Mouse (Mus musculus): Measurements from ENCODE around the gene Pde3a. TPM values are rescaled to one million over a fixed set of nuclear protein-coding genes. Genes with fewer than 3 reads are reported as not detected.

The Pde3a gene
- total RNA-seq, 1 experiment from 2014 or later = 0.23 TPM

DNA sequence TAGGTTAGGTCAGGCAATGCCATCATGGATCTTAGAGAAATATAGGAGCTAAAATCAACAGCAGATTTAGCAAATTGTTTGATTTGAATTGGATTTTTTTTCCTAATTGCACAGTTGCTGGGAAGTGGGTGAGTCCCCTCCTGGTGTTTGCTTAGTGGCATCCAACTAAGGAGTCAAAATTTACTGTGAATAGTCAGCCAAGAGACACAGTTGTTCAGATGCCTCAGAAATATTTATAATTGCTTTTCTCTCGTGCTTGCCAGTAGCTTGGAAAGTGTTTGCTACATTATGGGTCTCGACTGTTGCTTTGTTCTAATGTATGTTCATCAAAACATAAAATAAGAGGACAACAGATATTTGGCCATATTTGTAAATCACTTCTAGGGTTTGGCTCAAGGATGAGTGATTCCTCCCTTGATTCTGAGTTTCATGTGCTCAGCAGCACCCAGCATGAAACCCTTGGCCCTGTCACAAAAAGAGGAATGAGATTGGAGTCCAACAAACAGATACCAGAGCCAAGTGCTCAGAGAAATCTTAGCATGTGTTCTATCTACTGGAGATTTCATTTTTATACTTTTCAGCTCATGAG lies 125.5 kb downstream of the Pde3a start:
- no peak for ATAC-seq (ENCODE audit: extremely low read depth, insufficient number of reproducible peaks, low FRiP score, poor library complexity, severe bottlenecking)

DNA sequence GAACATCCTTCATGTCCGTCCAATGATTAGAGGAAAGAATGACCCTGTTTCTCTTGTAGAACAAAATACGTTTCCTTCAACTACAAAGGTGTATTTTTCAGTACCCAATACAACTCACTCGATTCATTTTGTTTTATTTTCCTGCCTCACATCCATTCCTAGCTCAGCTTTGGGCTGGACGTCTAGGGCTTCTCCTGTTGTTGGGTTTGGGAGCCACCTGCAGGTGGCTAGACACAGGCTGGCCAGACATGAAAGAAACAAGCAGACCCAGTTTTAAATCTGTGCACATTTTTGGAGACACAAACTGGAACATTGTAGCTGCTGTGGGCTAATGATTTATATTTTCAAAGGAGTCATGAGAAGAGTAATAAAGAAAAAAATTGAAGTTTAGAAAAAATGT lies 126.1 kb downstream of the Pde3a start:
- no peak for ATAC-seq (ENCODE audit: extremely low read depth, insufficient number of reproducible peaks, low FRiP score, poor library complexity, severe bottlenecking)

- no peak for ATAC-seq (ENCODE audit: extremely low read depth, insufficient number of reproducible peaks, low FRiP score, poor library complexity, severe bottlenecking)
These were observed 131.9 kb downstream of the Pde3a start for GRCm38 (mm10) chr6:141380927-141381326.

DNA sequence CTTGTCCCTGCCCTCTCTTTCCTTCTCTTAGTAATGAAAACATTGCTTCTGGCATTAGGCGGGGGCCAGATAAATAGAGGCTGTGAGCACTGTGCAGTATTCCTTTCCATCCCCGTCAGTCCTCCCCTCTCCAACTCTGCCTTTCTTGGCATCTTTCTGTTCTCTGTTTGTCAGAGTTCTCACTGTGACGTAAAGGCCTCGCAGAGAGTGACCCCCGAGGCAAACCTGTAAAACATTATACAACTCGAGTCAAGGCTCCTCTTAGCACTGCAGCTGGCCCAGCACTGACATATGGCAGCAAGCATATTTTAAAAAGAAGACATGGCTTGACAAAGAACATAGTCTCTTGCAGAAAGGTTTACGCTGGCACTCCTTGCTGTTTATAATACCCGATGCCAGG lies 132.4 kb downstream of the Pde3a start:
- no peak for ATAC-seq (ENCODE audit: extremely low read depth, insufficient number of reproducible peaks, low FRiP score, poor library complexity, severe bottlenecking)

DNA sequence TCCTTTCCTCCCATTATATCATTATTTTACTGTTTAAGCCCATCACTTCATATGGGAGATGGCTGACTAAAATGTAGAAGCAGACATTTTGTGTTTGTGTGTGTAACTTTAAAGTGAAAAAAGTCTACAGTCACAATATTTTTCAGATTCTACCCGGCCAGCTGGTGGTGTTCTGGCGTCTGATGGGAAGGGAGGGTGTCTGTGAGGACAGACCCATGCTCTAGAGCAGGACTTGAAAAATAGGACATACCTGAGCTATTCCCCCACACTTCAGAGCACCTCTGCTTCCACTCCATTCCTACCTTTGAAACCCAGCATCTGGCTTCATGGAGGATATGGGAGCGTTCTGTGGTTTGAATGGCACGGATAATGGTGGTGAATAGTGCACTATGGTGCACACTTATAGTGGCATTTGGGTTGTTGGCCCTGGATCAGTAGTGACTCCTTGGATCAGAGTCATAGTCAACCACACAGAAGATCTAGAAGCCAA lies 132.9 kb downstream of the Pde3a start:
- ATAC-seq (ENCODE audit: extremely low read depth, insufficient number of reproducible peaks, low FRiP score, poor library complexity, severe bottlenecking) = no peak

DNA sequence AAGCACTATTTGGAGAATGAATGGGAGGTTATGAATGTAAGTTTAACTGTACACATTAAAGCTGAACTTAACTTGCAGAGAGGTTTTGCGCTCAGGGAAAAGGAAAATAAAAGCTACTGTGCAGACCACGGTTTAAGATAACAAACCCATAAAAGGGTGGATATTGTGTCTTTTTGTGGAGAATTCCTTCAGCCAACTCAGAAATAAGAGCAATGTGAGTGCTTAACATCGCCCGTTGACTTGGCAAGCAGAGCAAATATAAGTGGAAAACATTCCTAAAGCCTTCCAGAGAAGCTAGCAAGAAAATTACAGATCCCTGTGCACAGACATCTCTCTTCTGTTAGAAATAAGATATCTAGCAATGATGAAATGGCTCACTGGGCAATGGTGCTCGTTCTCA lies 139.0 kb downstream of the Pde3a start:
- ATAC-seq (ENCODE audit: extremely low read depth, insufficient number of reproducible peaks, low FRiP score, poor library complexity, severe bottlenecking) = no peak

GRCm38 (mm10) chr6:141395926-141396325 lies 146.9 kb downstream of the Pde3a start:
- no peak for ATAC-seq (ENCODE audit: extremely low read depth, insufficient number of reproducible peaks, low FRiP score, poor library complexity, severe bottlenecking)

DNA sequence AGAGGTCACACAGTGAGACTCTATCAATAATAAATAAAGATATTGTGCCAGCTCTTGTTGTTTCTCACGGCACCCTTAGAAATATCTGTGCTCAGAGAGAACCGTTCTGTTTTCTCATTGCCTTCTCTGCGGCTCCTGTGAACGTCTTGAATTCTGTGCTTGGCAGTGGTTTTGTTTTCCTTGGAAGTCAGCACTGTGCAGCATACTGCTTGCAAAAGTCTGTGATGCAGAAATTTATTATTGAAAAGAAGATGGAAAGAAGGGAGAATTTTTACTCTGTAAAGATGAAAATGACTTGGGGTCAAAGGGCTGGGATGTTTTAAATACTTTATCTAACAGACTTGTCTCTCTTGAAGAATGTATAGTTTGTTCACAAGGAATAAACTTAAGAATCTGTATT lies 150.3 kb downstream of the Pde3a start:
- no peak for ATAC-seq (ENCODE audit: extremely low read depth, insufficient number of reproducible peaks, low FRiP score, poor library complexity, severe bottlenecking)

DNA sequence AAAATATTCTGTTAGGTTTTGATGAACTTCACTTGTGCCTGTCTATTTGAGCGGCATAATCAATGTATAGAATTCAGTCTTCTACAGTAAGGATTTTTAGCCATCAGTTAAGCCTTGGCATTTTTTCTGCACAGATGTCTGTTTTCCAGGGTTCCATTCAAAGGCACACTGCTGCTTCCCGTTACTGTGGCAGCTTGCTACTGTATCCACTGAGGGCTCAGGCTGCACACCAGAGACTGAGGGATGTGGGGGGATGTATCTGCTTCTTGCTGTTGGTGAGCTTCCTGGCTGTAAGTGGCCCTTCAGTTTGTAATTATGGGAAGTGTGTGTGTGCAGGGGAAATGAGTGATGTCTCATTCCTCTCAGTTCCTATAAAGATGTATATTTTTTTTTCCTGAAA lies 154.9 kb downstream of the Pde3a start:
- ATAC-seq (ENCODE audit: extremely low read depth, insufficient number of reproducible peaks, low FRiP score, poor library complexity, severe bottlenecking) = no peak

GRCm38 (mm10) chr6:141404649-141405048 lies 155.6 kb downstream of the Pde3a start:
- no peak for ATAC-seq (ENCODE audit: extremely low read depth, insufficient number of reproducible peaks, low FRiP score, poor library complexity, severe bottlenecking)

GRCm38 (mm10) chr6:141405496-141405895 lies 156.4 kb downstream of the Pde3a start:
- ATAC-seq (ENCODE audit: extremely low read depth, insufficient number of reproducible peaks, low FRiP score, poor library complexity, severe bottlenecking) = no peak

DNA sequence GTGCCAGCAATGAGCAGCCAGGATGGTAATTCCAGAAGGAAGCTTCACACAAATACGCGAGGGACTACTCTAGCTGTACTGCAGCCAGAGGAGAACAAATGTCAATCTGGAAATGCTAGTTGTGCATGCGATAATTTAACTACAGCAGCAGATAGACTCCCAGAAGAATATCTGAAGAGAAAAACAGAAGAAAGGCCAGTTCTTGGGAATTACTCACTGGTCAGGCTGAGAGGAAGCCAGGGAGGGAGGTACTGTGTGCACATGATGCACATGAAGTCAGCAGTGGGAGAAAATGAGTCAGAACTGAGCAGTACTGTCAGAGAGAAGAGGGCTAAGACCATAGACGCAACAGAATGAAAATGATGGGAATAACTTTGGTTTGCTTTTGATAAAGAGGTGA lies 159.7 kb downstream of the Pde3a start:
- no peak for ATAC-seq (ENCODE audit: extremely low read depth, insufficient number of reproducible peaks, low FRiP score, poor library complexity, severe bottlenecking)

GRCm38 (mm10) chr6:141410836-141411235 lies 161.8 kb downstream of the Pde3a start:
- ATAC-seq (ENCODE audit: extremely low read depth, insufficient number of reproducible peaks, low FRiP score, poor library complexity, severe bottlenecking) = no peak

DNA sequence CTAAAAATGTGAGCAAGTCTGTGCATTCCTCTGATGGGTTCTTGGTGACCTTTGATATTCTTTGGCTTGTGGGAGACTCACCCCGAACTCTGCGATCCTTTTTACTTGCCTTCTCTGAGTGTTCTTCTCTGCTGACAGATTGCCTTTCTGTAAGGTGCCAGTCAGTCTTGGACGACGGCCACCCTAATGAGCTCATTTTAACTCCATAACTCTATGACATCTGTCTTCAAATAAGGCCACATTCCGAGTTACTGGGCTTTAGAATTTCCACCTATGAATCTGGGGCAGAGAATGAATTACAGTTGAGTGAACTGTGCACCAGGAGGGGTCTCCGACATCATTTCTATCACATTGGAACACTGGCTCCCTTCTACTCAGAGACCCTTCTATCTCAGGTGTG lies 176.0 kb downstream of the Pde3a start:
- no peak for ATAC-seq (ENCODE audit: extremely low read depth, insufficient number of reproducible peaks, low FRiP score, poor library complexity, severe bottlenecking)

- no peak for ATAC-seq (ENCODE audit: extremely low read depth, insufficient number of reproducible peaks, low FRiP score, poor library complexity, severe bottlenecking)
These were observed 179.5 kb downstream of the Pde3a start for GRCm38 (mm10) chr6:141428587-141428986.

- no peak for ATAC-seq (ENCODE audit: extremely low read depth, insufficient number of reproducible peaks, low FRiP score, poor library complexity, severe bottlenecking)
These were observed 181.1 kb downstream of the Pde3a start for GRCm38 (mm10) chr6:141430134-141430533.

GRCm38 (mm10) chr6:141432271-141432974 lies 183.4 kb downstream of the Pde3a start:
- no peak for ATAC-seq (ENCODE audit: extremely low read depth, insufficient number of reproducible peaks, low FRiP score, poor library complexity, severe bottlenecking)

GRCm38 (mm10) chr6:141433917-141434756 lies 185.1 kb downstream of the Pde3a start:
- no peak for ATAC-seq (ENCODE audit: extremely low read depth, insufficient number of reproducible peaks, low FRiP score, poor library complexity, severe bottlenecking)

- no peak for ATAC-seq (ENCODE audit: extremely low read depth, insufficient number of reproducible peaks, low FRiP score, poor library complexity, severe bottlenecking)
These were observed 186.1 kb downstream of the Pde3a start for GRCm38 (mm10) chr6:141435160-141435559.

DNA sequence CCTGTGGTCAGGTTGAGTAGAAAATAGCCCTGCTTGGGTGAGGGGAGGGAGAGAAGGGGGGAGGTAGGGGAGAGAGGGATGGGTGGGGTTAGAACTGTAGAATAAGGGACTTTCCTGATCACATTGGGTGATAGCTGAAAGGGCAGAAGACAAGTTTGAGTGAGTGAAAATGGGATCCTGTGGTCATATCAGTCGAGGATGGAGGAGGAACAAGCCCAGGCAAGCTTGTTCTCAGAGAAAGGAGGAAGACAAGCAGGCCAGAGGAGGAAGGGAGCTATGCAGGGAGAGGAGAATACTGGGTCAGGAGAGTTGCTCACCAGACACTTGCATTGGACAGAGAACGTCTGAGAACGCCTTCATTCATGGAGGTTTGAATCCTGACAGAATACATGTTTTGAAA lies 190.9 kb downstream of the Pde3a start:
- ATAC-seq (ENCODE audit: extremely low read depth, insufficient number of reproducible peaks, low FRiP score, poor library complexity, severe bottlenecking) = no peak

Measured in neutrophil, adult 5-6 weeks (primary cell).